Mouse (Mus musculus): ENCODE results near the gene Cul5. TPM values are rescaled to one million over a fixed set of nuclear protein-coding genes. Genes with fewer than 3 reads are reported as not detected.

Gene Cul5
- polyA plus RNA-seq (2014; fragmentation: Nextera tagmentation; extraction: Ambion mirVana) = 28.3 and 29.8 TPM in 2 replicates

DNA sequence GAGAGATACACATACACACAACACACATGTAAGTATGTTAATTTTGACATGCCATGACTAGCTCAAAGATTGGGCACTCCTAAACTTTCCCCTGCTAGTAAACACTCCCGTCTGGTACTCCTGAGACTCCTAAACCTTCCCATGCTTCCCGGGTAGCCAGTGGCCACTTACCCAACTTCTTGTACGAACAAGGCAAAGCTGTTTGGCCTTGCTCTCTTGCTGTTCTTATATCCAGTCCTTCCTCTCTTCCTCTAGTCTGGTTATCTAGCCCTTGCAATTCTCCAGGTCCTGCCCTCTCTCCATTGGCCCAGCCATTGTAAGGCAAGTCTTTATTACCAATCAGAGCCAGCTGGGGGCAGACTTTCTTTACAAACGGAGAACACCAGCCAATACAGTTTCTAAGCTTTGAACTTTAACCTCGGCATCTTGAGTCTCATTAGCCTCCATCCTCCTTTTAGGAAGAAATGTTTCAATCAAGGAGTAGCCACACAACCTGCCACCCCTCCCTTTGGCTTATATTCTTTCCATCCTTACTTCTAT lies at the start of gene Cul5:
Gene Cul5, minus strand, starts transcription at position 335 of the 540 bp plus-strand sequence.
- no peak within 1 kb of the TSS for H3K27ac ChIP-seq (ENCODE audit: low read depth, low read length)
- 42% methylated on average over 5 of the region's 5 CpGs for WGBS

DNA sequence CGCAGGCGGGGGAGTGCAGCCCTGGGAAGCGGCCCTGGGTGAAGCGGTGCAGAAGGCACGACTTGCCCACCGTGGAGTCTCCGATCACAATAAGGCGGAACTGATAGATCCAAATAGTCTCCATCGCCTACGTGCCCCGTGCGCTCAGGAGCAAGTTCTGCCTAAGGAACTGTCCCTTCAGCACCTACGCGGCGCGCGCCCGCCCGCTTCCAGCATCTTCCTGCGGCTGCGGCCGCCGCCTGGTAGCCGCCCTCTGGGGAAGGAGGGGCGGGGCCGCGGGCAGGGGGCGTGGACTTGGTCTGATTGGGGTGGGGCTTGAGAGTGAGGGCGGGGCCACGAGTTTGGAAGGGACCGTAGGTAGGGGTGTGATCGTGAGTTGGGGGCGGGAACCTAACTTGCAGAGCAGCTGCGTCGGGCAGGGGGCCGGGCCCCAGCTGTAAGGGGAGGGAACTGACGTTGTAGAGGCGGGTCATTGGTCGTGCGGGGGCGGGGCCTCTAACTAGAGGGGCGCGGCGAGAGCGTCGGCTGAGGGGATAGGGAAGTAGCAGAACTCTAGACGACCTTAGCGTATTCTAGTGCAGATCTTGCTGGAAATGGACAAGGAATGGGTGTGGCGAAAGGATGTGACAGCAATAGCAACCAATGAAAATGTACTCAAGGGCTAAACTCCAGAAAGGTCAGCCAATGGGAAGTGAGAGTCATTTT lies 36.3 kb upstream of the Cul5 start, which contains the start of gene Rab39:
Gene Rab39, minus strand, starts transcription at position 241 of the 705 bp plus-strand sequence.
- DNase-seq (ENCODE audit: low spot score) (peak; percentile 94), ATAC-seq (replicated peaks; ENCODE audit: low FRiP score) (peak; percentile 94)
- Histone ChIP-seq H3K9ac (ENCODE audit: low read depth, low read length) (no peak within 1 kb of the TSS), H3K27me3 (replicated peaks; ENCODE audit: control insufficient read depth, insufficient read depth, low read length) (no peaks in the 10 kb centered on the region), H3K9me3 (ENCODE audit: control insufficient read depth, low read length) (no peaks in the 10 kb centered on the region), H3K4me2 (peak within 1 kb of the TSS; percentile 86), H3K27ac (ENCODE audit: low read depth, low read length) (no peak within 1 kb of the TSS), H3K36me3 (ENCODE audit: control insufficient read depth, insufficient read depth, low read length) (no peaks in the 10 kb centered on the region), H3K4me3 (ENCODE audit: low read depth, low read length) (peak within 1 kb of the TSS; percentile 55), H3K4me1 (replicated peaks; ENCODE audit: control insufficient read depth, insufficient read depth, low read length) (no peaks in the 10 kb centered on the region; the same call in 1 of the 2 replicates)
- WGBS = 1% methylated on average over 48 of the region's 49 CpGs

More for the DNA sequence above, at the start of gene Cul5:
- Histone ChIP-seq H3K27me3 (replicated peaks; ENCODE audit: control insufficient read depth, insufficient read depth, low read length) (no peaks in the 10 kb centered on the region), H3K36me3 (ENCODE audit: control insufficient read depth, insufficient read depth, low read length) (no peaks in the 10 kb centered on the region), H3K4me3 (ENCODE audit: low read depth, low read length) (no peak within 1 kb of the TSS), H3K9ac (ENCODE audit: low read depth, low read length) (no peak within 1 kb of the TSS), H3K4me2 (no peak within 1 kb of the TSS), H3K9me3 (ENCODE audit: control insufficient read depth, low read length) (no peaks in the 10 kb centered on the region), H3K4me1 (replicated peaks; ENCODE audit: control insufficient read depth, insufficient read depth, low read length) (no peaks in the 10 kb centered on the region)
- ATAC-seq (replicated peaks; ENCODE audit: low FRiP score) (peak; percentile 32; the same call in 1 of the 2 replicates), DNase-seq (ENCODE audit: low spot score) (no peak)

DNA sequence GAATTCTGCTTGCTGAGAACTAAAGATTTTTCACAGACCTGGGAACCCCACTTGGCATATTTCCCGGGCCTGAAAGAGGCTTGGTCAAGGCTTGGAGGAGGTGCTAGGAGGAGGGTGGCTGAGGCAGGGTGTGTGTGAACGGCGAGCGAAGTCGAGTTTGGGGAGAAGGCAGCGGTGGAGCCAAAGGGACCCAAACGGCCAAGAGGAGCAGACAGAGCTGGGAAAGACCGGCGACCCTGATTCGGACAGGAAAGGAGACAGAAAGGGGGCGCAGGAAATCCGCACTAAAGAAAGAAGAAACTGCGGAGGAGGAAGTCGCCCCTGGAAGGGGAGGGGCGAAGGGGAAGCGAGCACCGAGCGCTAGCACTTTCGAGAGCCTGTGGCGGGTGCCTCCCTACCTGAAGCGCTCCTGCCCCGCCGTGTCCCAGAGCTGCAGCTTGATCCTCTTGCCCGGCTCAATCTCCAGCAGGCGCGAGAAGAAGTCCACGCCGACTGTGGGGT lies 35.7 kb upstream of the Cul5 start:
- under 1% methylated on average over 28 of the region's 28 CpGs for WGBS
- Histone ChIP-seq H3K27ac (ENCODE audit: low read depth, low read length) (no peak overlapping the region), H3K27me3 (replicated peaks; ENCODE audit: control insufficient read depth, insufficient read depth, low read length) (no peaks in the 10 kb centered on the region), H3K4me3 (ENCODE audit: low read depth, low read length) (peak overlapping the region; percentile 55), H3K4me2 (peak overlapping the region; percentile 86), H3K4me1 (replicated peaks; ENCODE audit: control insufficient read depth, insufficient read depth, low read length) (no peaks in the 10 kb centered on the region; the same call in 1 of the 2 replicates), H3K9me3 (ENCODE audit: control insufficient read depth, low read length) (no peaks in the 10 kb centered on the region), H3K9ac (ENCODE audit: low read depth, low read length) (no peak overlapping the region), H3K36me3 (ENCODE audit: control insufficient read depth, insufficient read depth, low read length) (no peaks in the 10 kb centered on the region)
- ATAC-seq (replicated peaks; ENCODE audit: low FRiP score) (no peak; the same call in none of the 2 replicates), DNase-seq (ENCODE audit: low spot score) (no peak)

DNA sequence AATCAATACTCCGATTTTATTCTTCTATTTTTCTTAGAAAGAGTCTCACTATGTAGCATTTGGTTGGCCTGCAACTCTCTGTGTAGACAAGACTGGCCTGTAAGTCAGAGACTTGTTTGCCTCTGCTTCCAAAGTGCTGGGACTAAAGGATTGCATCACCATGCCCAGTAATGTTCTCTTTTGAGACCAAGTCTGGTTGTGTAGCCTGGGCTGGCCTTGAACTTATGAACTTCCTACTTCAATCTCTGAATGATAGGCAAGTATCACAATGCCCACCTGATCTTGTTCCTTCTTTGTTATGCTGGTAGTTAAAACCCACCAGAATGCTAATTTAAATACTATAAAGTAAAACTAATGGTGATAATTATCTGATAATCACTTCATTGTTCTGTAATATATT lies 33.2 kb upstream of the Cul5 start:
- Histone ChIP-seq H3K4me2 (no peak overlapping the region), H3K36me3 (ENCODE audit: control insufficient read depth, insufficient read depth, low read length) (no peaks in the 10 kb centered on the region), H3K4me1 (replicated peaks; ENCODE audit: control insufficient read depth, insufficient read depth, low read length) (no peaks in the 10 kb centered on the region; the same call in 1 of the 2 replicates), H3K27ac (ENCODE audit: low read depth, low read length) (no peak overlapping the region), H3K9me3 (ENCODE audit: control insufficient read depth, low read length) (no peaks in the 10 kb centered on the region), H3K4me3 (ENCODE audit: low read depth, low read length) (no peak overlapping the region), H3K27me3 (replicated peaks; ENCODE audit: control insufficient read depth, insufficient read depth, low read length) (no peaks in the 10 kb centered on the region), H3K9ac (ENCODE audit: low read depth, low read length) (no peak overlapping the region)
- DNase-seq (ENCODE audit: low spot score) = no peak
- no peak for ATAC-seq (replicated peaks; ENCODE audit: low FRiP score)
- WGBS = 80% methylated on average over 1 of the region's 1 CpGs

DNA sequence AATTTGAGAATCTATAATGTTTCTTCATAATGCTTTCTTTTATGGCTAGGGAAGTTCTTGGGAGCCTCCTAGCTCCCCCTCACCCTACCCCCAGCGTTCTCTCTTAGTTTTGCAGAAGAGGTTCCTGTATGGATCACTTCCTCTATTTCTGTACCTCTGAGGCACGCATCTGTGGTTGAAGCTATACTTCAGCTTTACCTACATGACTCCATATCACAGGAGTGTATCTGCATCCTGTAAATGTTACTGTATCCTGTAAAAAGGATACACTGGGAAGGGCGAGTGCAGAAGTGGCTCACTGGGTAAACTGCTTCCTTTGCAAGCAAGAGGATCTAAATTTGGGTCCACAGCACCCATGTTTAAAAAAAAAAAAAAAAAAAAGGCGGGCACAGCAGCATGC lies 30.7 kb upstream of the Cul5 start:
- ATAC-seq (replicated peaks; ENCODE audit: low FRiP score) (no peak), DNase-seq (ENCODE audit: low spot score) (no peak)
- H3K9ac ChIP-seq (ENCODE audit: low read depth, low read length) = no peak overlapping the region
- H3K9me3 ChIP-seq (ENCODE audit: control insufficient read depth, low read length) = no peaks in the 10 kb centered on the region
- H3K27me3 ChIP-seq (replicated peaks; ENCODE audit: control insufficient read depth, insufficient read depth, low read length) = no peaks in the 10 kb centered on the region
- H3K4me3 ChIP-seq (ENCODE audit: low read depth, low read length) = no peak overlapping the region
- no peak overlapping the region for H3K27ac ChIP-seq (ENCODE audit: low read depth, low read length)
- H3K36me3 ChIP-seq (ENCODE audit: control insufficient read depth, insufficient read depth, low read length) = no peaks in the 10 kb centered on the region
- no peaks in the 10 kb centered on the region; the same call in 1 of the 2 replicates for H3K4me1 ChIP-seq (replicated peaks; ENCODE audit: control insufficient read depth, insufficient read depth, low read length)
- no peak overlapping the region for H3K4me2 ChIP-seq
- WGBS = 31% methylated on average over 4 of the region's 4 CpGs

DNA sequence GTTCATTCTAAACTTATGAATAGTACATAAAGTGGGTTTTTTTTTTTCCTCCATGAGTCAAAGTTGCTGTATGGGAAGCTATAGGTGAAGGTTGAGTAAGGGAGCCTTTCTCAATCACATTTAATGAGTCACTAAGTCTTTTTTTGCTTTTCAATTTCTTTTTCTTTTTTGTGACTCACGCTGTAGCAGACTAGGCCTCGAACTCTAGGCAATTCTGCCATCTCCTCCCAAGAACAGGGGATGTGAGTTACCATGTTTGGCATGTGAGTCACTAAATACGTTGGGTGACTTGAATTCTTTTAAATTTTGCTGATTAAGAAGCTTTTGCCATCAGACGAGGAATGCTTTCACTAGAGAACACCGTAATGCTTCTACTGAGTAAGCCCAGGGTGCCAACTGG lies 26.0 kb upstream of the Cul5 start:
- 82% methylated on average over 5 of the region's 5 CpGs for WGBS
- no peak for ATAC-seq (replicated peaks; ENCODE audit: low FRiP score)

DNA sequence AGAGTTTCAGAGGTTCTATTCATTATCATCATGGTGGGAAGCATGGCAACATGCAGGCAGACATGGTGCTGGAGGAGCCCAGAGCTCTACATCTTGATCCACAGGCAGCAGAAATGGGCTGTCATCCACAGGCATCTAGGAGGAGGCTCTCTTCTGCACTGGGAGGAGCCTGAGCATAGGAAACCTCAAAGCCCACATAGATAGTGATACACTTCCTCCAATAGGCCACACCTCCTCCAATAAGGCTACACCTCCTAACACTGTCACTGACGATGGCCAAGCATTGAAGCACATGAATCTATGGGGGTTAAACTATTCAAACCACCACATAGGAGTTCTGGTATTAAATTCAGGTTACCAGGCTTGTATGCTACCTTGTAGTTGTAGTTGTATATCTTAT lies 23.9 kb upstream of the Cul5 start:
- peak; percentile 58; the same call in 1 of the 2 replicates for ATAC-seq (replicated peaks; ENCODE audit: low FRiP score)
- H3K9ac ChIP-seq (ENCODE audit: low read depth, low read length) = no peak overlapping the region
- 33% methylated on average over 1 of the region's 1 CpGs for WGBS

More for the DNA sequence above, 26.0 kb upstream of the Cul5 start:
- Histone ChIP-seq H3K27ac (ENCODE audit: low read depth, low read length) (no peak overlapping the region), H3K9me3 (ENCODE audit: control insufficient read depth, low read length) (no peaks in the 10 kb centered on the region), H3K4me3 (ENCODE audit: low read depth, low read length) (no peak overlapping the region), H3K36me3 (ENCODE audit: control insufficient read depth, insufficient read depth, low read length) (no peaks in the 10 kb centered on the region), H3K9ac (ENCODE audit: low read depth, low read length) (no peak overlapping the region), H3K27me3 (replicated peaks; ENCODE audit: control insufficient read depth, insufficient read depth, low read length) (no peaks in the 10 kb centered on the region), H3K4me1 (replicated peaks; ENCODE audit: control insufficient read depth, insufficient read depth, low read length) (no peaks in the 10 kb centered on the region), H3K4me2 (no peak overlapping the region)
- DNase-seq (ENCODE audit: low spot score) = no peak

DNA sequence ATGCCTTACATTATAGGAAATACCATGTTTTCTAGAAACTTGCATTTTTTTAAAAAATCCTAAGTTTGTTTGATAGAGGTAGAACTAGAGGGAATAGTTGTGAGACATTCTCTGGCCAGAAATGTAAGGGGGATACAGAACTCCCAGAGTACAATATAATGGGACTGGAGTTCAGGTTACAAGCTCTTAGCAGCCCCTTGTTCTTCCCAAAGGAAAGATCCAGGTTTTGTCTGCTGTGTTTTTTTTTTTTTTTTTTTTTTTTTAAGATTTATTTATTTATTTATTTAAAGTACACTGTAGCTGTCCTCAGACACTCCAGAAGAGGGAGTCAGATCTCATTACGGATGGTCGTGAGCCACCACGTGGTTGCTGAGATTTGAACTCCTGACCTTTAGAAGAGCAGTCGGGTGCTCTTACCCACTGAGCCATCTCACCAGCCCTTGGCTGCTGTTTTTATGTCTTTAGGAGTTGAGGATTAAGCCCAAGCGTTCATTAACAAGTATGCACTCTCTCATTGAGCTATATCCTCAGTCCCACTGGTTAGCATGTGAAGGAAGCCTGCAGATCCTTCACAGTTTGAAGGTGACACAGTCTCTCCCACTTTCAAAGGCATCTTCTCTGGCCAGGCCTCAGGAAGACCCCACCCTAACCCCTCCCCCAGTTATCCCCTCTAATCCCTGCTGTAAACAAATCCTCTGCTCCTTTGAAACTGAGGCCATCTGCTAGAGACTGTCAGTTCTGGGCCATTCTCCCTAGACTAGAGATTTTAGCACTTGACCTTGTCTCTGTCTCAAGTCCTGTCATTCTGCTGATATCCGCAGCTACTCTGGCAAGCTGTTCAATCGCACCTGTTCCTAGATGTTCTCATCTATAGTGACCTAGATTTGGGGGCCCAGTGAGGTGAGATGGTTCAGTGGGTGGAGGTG lies 22.2 kb upstream of the Cul5 start:
- no peaks in the 10 kb centered on the region for H3K27me3 ChIP-seq (replicated peaks; ENCODE audit: control insufficient read depth, insufficient read depth, low read length)
- WGBS = 45% methylated on average over 7 of the region's 7 CpGs
- H3K4me1 ChIP-seq (replicated peaks; ENCODE audit: control insufficient read depth, insufficient read depth, low read length) = no peaks in the 10 kb centered on the region
- H3K4me2 ChIP-seq = no peak overlapping the region
- no peaks in the 10 kb centered on the region for H3K9me3 ChIP-seq (ENCODE audit: control insufficient read depth, low read length)
- no peak for DNase-seq (ENCODE audit: low spot score)
- no peak overlapping the region for H3K27ac ChIP-seq (ENCODE audit: low read depth, low read length)
- H3K36me3 ChIP-seq (ENCODE audit: control insufficient read depth, insufficient read depth, low read length) = no peaks in the 10 kb centered on the region
- no peak overlapping the region for H3K4me3 ChIP-seq (ENCODE audit: low read depth, low read length)
- H3K9ac ChIP-seq (ENCODE audit: low read depth, low read length) = no peak overlapping the region
- no peak for ATAC-seq (replicated peaks; ENCODE audit: low FRiP score)

More for the DNA sequence above, 23.9 kb upstream of the Cul5 start:
- H3K9me3 ChIP-seq (ENCODE audit: control insufficient read depth, low read length) = no peaks in the 10 kb centered on the region
- H3K27ac ChIP-seq (ENCODE audit: low read depth, low read length) = no peak overlapping the region
- no peak overlapping the region for H3K4me2 ChIP-seq
- H3K4me3 ChIP-seq (ENCODE audit: low read depth, low read length) = no peak overlapping the region
- no peak for DNase-seq (ENCODE audit: low spot score)
- H3K36me3 ChIP-seq (ENCODE audit: control insufficient read depth, insufficient read depth, low read length) = no peaks in the 10 kb centered on the region
- no peaks in the 10 kb centered on the region for H3K27me3 ChIP-seq (replicated peaks; ENCODE audit: control insufficient read depth, insufficient read depth, low read length)
- no peaks in the 10 kb centered on the region for H3K4me1 ChIP-seq (replicated peaks; ENCODE audit: control insufficient read depth, insufficient read depth, low read length)
